Mouse (Mus musculus) heart, embryonic 14.5 days (tissue): ENCODE measurements at regions not wholly inside any gene's neighbourhood (a gene's known extent, or its start where the extent isn't known, plus 50 kb on each side); places are given as distances from the start of the nearest gene placed in this dataset.

Experiments used
- ATAC-seq: fragments of 200-750 bp; cut with Nextera tagmentation; 2 replicates; pipeline ENCODE4 v1.8.0; 2017; ENCODE audit warnings: low read depth, moderate TSS enrichment; ENCODE audit not compliant: insufficient number of reproducible peaks, insufficient read depth, low FRiP score
- H3K27ac ChIP-seq, 2 experiments: fragments of 200-500 bp in 1 of 2; fragments of 300-500 bp in 1 of 2; sonication (generic) in 1 of 2; replicated peaks in 1 of 2; 2 replicates each; pipeline ENCODE4 v1.5.1; 2012 to 2014; ENCODE audit warnings: low read depth in 2 of 2, low read length in 2 of 2, control low read depth in 1 of 2, mild to moderate bottlenecking in 1 of 2, mixed read lengths in 1 of 2; ENCODE audit not compliant: control insufficient read depth in 1 of 2, insufficient read depth in 1 of 2
- H3K27me3 ChIP-seq: fragments of 300-500 bp; sonication (generic); 2 replicates; pipeline ENCODE4 v1.6.1; 2014; ENCODE audit warnings: mild to moderate bottlenecking, low read length, control low read depth; ENCODE audit not compliant: control insufficient read depth, insufficient read depth
- H3K36me3 ChIP-seq: fragments of 300-500 bp; sonication (generic); 2 replicates; pipeline ENCODE4 v1.6.1; 2014; ENCODE audit warnings: mild to moderate bottlenecking, control low read depth, low read length, mixed read lengths; ENCODE audit not compliant: control insufficient read depth, insufficient read depth
- H3K4me1 ChIP-seq, 2 experiments: fragments of 200-500 bp in 1 of 2; fragments of 300-500 bp in 1 of 2; sonication (generic) in 1 of 2; 2 replicates each; pipeline ENCODE4 v1.6.1; 2012 to 2014; ENCODE audit warnings: low read length in 2 of 2, control low read depth in 1 of 2, mixed read lengths in 1 of 2; ENCODE audit not compliant: control insufficient read depth in 2 of 2, insufficient read depth in 2 of 2
- H3K4me2 ChIP-seq: fragments of 300-500 bp; sonication (generic); 2 replicates; pipeline ENCODE4 v1.6.1; 2014; ENCODE audit warnings: mild to moderate bottlenecking, low read length
- H3K4me3 ChIP-seq, 2 experiments: fragments of 200-500 bp in 1 of 2; fragments of 300-500 bp in 1 of 2; sonication (generic) in 1 of 2; 2 replicates each; pipeline ENCODE4 v1.5.1; 2012 to 2014; ENCODE audit warnings: low read length in 2 of 2, mild to moderate bottlenecking in 2 of 2, control low read depth in 1 of 2, low read depth in 1 of 2, moderate library complexity in 1 of 2; ENCODE audit not compliant: control insufficient read depth in 1 of 2, insufficient read depth in 1 of 2
- H3K9ac ChIP-seq: fragments of 300-500 bp; sonication (generic); 2 replicates; pipeline ENCODE4 v1.6.1; 2014; ENCODE audit warnings: mild to moderate bottlenecking, low read length
- H3K9me3 ChIP-seq: fragments of 300-500 bp; sonication (generic); 2 replicates; pipeline ENCODE4 v1.6.1; 2016; ENCODE audit warnings: low read length, control low read depth; ENCODE audit not compliant: control insufficient read depth
- WGBS: fragments of 180-500 bp; shearing (Covaris S2); extraction: QIAGEN DNeasy Blood & Tissue Kit; methylation state at CpG from one replicate; pipeline ENCODE4 v1.1.7; 2014; 5-methylcytosine and 5-hydroxymethylcytosine counted together

- Histone ChIP-seq H3K4me2 (no peak overlapping the region), H3K9me3 (no peaks in the 10 kb centered on the region), H3K36me3 (no peaks in the 10 kb centered on the region), H3K4me3 (no peak overlapping the region), H3K27me3 (no peaks in the 10 kb centered on the region), H3K27ac (no peak overlapping the region), H3K4me1 (peaks cover 6 to 7% of the 10 kb centered on the region in 2 experiments), H3K9ac (no peak overlapping the region)
- 49% methylated on average over 2 of the region's 2 CpGs for WGBS
- ATAC-seq: no peak
Measured at GRCm38 (mm10) chr12:79874333-79874732, 238.5 kb downstream of the Zfp36l1 start.

GRCm38 (mm10) chr12:79865179-79865552, 247.6 kb downstream of the Zfp36l1 start:
- peaks cover 13% of the 10 kb centered on the region in 2 experiments for H3K4me1 ChIP-seq
- 0 out of 4 replicates have a peak overlapping the region, but pooled peaks of 1 of the 2 experiments have one; percentile 1 for H3K27ac ChIP-seq
- no peak overlapping the region for H3K4me2 ChIP-seq
- no peaks in the 10 kb centered on the region for H3K36me3 ChIP-seq
- no peaks in the 10 kb centered on the region for H3K27me3 ChIP-seq
- no peak overlapping the region for H3K9ac ChIP-seq
- ATAC-seq: no peak
- peaks cover 12% of the 10 kb centered on the region; the same call in 1 of the 2 replicates for H3K9me3 ChIP-seq
- 62% methylated on average over 6 of the region's 6 CpGs for WGBS
- no peak overlapping the region for H3K4me3 ChIP-seq

GRCm38 (mm10) chr12:79864346-79865178, 248.3 kb downstream of the Zfp36l1 start:
- WGBS: 68% methylated on average over 20 of the region's 20 CpGs
- Histone ChIP-seq H3K4me2 (no peak overlapping the region), H3K4me1 (peaks cover 18 to 19% of the 10 kb centered on the region in 2 experiments), H3K9me3 (peaks cover 12% of the 10 kb centered on the region; the same call in 1 of the 2 replicates), H3K27ac (0 out of 4 replicates have a peak overlapping the region, but pooled peaks of 1 of the 2 experiments have one; percentile 1), H3K9ac (no peak overlapping the region), H3K36me3 (no peaks in the 10 kb centered on the region), H3K27me3 (no peaks in the 10 kb centered on the region), H3K4me3 (no peak overlapping the region)
- ATAC-seq: no peak
